Mouse (Mus musculus) stomach, postnatal 0 days (tissue): ENCODE data around the gene Tas2r107.

ENCODE experiments used
- CTCF ChIP-seq: IDR thresholded peaks from 2 replicates; pipeline ENCODE4 v1.5.1; 2016; ENCODE audit warnings: antibody characterized with exemption, low read depth, mild to moderate bottlenecking, moderate library complexity
- EP300 ChIP-seq: optimal IDR thresholded peaks from 2 replicates; pipeline ENCODE3; 2016; ENCODE audit warnings: antibody characterized with exemption

DNA sequence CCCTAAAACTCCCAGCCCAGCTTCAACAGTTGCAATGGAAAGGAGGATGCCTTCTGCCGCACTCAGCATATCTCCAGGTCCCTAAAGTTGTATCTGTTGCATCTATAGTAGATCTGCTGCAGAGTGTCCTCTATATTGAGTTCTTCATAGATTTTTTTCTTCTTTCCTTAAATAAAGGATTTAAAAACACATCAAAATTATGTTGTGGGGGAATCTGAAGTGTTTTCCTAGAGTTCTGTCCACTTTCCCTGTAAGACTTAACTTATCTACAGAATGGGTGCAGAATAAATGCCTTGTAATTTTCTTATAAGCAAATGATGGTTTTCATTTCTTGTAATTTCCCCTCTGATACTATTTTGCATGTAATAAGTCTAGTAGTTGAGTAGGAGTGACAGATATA is 27.4 kb upstream of the Tas2r107 start, which contains the start of gene Tas2r105:
- TF ChIP-seq CTCF (no peak), EP300 (no peak)
